Mouse (Mus musculus) lung, postnatal 0 days (tissue): ENCODE data around the gene Nav1.

ENCODE experiments used
- CTCF ChIP-seq: IDR thresholded peaks from 2 replicates; pipeline ENCODE4 v1.5.1; 2016; ENCODE audit warnings: antibody characterized with exemption, mild to moderate bottlenecking
- EP300 ChIP-seq: IDR thresholded peaks from 2 replicates; pipeline ENCODE4 v1.6.1; 2016; ENCODE audit warnings: antibody characterized with exemption, mild to moderate bottlenecking, control low read depth

DNA sequence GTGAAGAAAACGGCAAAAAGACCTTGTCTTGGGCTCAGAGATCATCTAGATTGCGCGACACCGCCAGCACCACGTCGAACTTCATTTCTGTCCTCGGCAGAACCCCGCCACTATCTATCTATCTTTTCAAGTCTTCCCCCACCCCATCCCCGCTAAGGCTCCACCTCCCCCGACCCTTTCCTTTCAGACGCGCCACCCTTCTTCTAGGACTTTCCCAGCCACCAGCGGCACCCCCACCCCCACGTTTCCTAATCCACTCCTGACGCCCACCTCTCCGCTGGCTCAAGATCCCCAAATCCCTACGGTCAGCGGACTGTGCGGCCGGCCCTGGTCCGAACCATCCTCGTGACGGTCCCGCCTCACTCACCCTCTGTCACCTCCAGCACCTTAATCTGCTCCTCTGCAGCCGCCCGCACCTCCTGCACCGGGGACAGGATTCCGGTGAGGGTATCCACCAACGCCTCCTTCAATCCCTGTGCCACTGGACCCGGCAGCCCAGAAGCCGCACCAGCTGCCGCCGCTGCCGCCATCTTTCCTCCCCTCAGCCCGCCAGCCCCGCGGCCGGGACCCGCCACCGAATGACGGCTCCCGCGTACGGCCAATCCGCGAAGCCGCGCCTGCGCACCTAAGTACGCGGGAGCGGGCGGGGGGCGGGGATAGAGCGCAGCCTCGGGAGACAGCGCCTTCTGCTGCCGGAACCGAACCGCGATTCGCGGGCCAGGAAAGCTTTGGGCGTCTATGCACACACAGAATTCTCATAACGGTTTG is 177.0 kb downstream of the Nav1 start, which contains the start of gene Ipo9:
- peak; percentile 83 for TF ChIP-seq CTCF
- no peak for TF ChIP-seq EP300
